Mouse (Mus musculus): ENCODE measurements at regions not wholly inside any gene's neighbourhood (a gene's known extent, or its start where the extent isn't known, plus 50 kb on each side); places are given as distances from the start of the nearest gene placed in this dataset.

DNA sequence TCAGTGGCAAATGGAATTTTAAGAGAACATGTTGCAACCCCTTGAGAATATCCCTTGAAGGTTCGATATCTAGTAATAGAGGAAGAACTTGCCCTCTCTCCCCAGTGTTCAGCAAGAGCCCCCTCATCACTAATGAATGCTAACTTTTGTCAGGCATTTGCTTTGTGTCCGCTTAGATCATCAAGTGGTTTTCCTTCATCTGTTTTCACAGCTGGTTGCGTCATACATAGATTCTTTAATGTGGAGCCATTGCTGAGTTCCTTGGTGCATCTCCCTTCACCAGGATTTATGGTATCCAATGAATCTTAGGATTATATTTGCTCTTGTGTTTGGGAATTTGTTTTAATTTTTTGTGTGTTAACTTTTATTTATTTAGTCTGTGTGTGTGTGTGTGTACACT, 124.2 kb upstream of the Twist2 start:
- no peak for DNase-seq
- intact Hi-C loops (cut with DNase I) = no loop called here

DNA sequence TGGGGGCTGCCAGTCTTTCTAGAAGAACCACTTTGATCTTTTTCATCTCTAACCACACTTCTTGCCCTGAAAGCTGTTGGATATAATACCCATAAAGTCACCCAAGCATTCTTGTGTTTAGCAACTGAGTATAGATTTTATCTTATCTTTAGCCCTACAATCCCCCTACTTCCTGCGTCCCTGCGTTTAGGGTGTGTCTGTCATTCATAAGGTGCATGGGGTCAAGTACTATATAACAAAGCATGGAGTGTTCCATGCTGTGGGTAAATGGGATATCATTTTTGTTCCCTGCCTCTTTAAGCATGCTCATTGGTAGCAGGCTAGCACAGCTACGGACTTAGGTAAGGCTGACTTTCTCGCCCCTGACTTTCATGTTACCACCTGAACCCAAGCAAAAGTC, 122.5 kb upstream of the Twist2 start:
- DNase-seq = no peak
- intact Hi-C loops (cut with DNase I) = no loop called here

GRCm38 (mm10) chr1:91685031-91685430, 116.2 kb upstream of the Twist2 start:
- intact Hi-C loops (cut with DNase I) = no loop called here

DNA sequence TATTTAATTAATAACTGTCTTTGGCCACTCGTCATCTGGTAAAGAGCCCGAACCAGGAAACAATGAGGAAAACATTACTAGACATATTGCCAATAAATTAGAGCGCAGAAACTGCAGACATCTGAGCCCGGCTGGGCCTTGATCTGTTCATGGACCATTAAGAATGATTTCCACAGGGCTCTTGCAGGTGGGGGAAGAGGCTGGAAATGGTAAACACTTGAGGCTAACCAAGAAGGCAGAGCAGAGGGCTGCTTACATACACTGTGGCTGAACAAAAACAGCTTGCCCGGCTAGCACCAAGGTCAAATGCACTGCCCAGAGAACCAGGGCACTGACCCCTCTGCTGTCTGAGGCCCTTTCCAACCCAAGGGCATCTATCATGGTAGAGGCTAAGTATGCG, 115.5 kb upstream of the Twist2 start:
- intact Hi-C loops (cut with DNase I) = no loop called here
- no peak for DNase-seq

More at GRCm38 (mm10) chr1:91685031-91685430, 116.2 kb upstream of the Twist2 start:
- DNase-seq = no peak

- no peak for DNase-seq
Observed at GRCm38 (mm10) chr1:91691601-91692000, 109.7 kb upstream of the Twist2 start.

GRCm38 (mm10) chr1:91692709-91693460, 108.4 kb upstream of the Twist2 start:
- intact Hi-C loops (cut with DNase I) = no loop called here

More at GRCm38 (mm10) chr1:91691601-91692000, 109.7 kb upstream of the Twist2 start:
- intact Hi-C loops (cut with DNase I) = no loop called here

GRCm38 (mm10) chr1:91697053-91697452, 104.2 kb upstream of the Twist2 start:
- DNase-seq = no peak
- intact Hi-C loops (cut with DNase I) = no loop called here

More at GRCm38 (mm10) chr1:91692709-91693460, 108.4 kb upstream of the Twist2 start:
- DNase-seq = no peak

- intact Hi-C loops (cut with DNase I) = no loop called here
- DNase-seq = no peak
Observed at GRCm38 (mm10) chr1:91701475-91701874, 99.8 kb upstream of the Twist2 start.

DNA sequence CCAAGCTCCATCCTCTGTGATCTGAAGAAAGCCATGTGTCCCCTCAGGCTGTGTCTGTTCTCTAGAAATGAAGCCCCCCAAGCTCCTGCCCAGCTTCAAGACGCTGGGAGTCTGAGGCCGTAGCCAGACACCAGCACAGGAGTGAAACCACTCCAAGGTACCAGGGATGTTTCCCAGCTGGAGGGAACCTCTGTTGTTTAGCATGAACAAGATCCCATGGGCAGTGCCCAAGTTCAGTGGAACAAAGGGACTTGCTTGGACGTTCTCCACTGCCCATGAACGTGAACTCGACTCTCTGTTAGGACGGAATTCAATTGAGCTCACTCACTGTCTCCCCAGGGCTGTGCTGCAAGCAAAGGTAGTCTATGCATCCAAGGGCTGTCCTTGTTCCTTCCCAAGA, 99.2 kb upstream of the Twist2 start:
- DNase-seq = no peak
- intact Hi-C loops (cut with DNase I) = no loop called here

- no peak for DNase-seq
- intact Hi-C loops (cut with DNase I) = no loop called here
Observed at GRCm38 (mm10) chr1:91702737-91703136, 98.5 kb upstream of the Twist2 start.

GRCm38 (mm10) chr1:91705451-91705850, 95.8 kb upstream of the Twist2 start:
- intact Hi-C loops (cut with DNase I) = no loop called here
- DNase-seq = no peak

- intact Hi-C loops (cut with DNase I) = no loop called here
- DNase-seq = peak; percentile 91
Observed at GRCm38 (mm10) chr1:91708550-91709243, 92.6 kb upstream of the Twist2 start.

GRCm38 (mm10) chr1:91709244-91709600, 92.0 kb upstream of the Twist2 start:
- no peak for DNase-seq
- intact Hi-C loops (cut with DNase I) = no loop called here

DNA sequence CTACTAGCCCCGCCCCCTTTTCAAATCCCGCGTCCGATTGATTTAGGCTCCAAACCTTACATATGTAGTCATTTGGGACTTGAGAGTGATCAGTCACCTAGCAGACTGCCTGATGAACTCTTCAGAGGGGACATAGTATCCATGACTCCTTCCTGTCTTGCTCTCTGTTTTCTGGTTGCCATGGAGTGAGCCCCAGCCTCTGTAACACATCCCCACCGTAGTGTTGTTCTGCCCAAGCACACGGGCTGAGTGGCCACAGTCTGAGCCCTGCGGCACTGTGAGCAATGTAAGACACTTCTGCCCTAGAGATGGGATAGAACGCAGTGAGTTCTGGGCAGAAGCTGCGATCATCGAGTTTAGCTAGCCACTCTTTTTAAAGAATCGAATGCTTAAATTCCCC, 88.1 kb upstream of the Twist2 start:
- DNase-seq = no peak
- intact Hi-C loops (cut with DNase I) = no loop called here

GRCm38 (mm10) chr1:91714266-91714665, 87.0 kb upstream of the Twist2 start:
- no peak for DNase-seq
- intact Hi-C loops (cut with DNase I) = no loop called here

GRCm38 (mm10) chr1:91715341-91715740, 85.9 kb upstream of the Twist2 start:
- intact Hi-C loops (cut with DNase I) = no loop called here
- no peak for DNase-seq

DNA sequence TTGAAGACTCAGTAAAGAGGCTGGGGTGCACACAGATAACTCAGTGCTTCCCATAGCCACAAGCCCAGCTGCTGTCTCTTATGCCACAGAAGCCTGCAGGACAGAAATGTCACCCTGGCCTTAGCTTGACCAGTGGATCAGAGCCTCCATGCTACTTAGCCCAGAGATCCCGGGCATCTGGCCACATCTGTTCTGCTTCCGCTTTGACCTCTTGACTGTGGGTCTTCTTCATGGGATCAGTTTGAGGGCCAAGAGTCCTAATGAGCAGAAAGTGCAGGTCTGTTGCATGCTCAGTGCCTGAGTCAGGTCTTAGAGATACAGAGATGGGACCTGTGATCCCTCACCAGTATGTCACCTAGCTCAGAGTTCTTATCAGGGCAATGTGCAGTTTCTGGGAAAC, 85.5 kb upstream of the Twist2 start:
- no peak for DNase-seq
- intact Hi-C loops (cut with DNase I) = no loop called here

GRCm38 (mm10) chr1:91716836-91717235, 84.4 kb upstream of the Twist2 start:
- intact Hi-C loops (cut with DNase I) = no loop called here
- no peak for DNase-seq

- intact Hi-C loops (cut with DNase I) = no loop called here
- DNase-seq = no peak
Observed at GRCm38 (mm10) chr1:91717961-91718360, 83.3 kb upstream of the Twist2 start.

- DNase-seq = no peak
- intact Hi-C loops (cut with DNase I) = no loop called here
Observed at GRCm38 (mm10) chr1:91729246-91729645, 72.0 kb upstream of the Twist2 start.

DNA sequence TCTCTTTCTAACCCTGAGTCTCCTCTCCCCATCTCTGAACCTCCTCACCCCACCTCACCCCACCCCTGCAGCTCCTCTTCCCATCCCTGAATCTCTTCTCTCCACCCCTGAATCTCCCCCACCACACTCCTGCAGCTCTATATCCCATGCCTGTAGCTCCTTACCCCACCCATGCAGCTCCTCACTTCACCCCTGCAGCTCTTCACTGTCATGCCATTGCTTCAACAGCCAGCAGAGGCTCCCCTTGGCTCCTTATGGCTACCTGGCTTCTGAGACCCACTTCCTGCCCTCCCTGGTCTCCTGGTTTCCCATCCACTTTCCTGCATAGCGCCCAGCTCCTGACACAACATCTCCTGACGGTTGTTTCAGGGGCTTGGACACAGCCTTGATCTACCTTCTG, 71.0 kb upstream of the Twist2 start:
- intact Hi-C loops (cut with DNase I) = no loop called here
- DNase-seq = no peak

GRCm38 (mm10) chr1:91731703-91732102, 69.6 kb upstream of the Twist2 start:
- DNase-seq = no peak
- intact Hi-C loops (cut with DNase I) = no loop called here
